Mouse (Mus musculus): ENCODE measurements around the gene Cd151. TPM values are rescaled to one million over a fixed set of nuclear protein-coding genes. Genes with fewer than 3 reads are reported as not detected.

Cd151 gene
- polyA plus RNA-seq, 1 experiment from 2014 or later = 17.0 TPM

- Histone ChIP-seq H3K9ac (no peak overlapping the region), H3K27ac (no peak overlapping the region), H3K4me1 (peaks cover 37% of the 10 kb centered on the region), H3K36me3 (peaks cover 36% of the 10 kb centered on the region), H3K27me3 (peaks cover 6% of the 10 kb centered on the region), H3K4me3 (no peak overlapping the region), H3K4me2 (replicated peaks) (no peak overlapping the region), H3K9me3 (no peaks in the 10 kb centered on the region)
- ATAC-seq (ENCODE audit: insufficient number of reproducible peaks, insufficient read depth, low FRiP score, low TSS enrichment) = no peak
- WGBS = 98% methylated on average over 10 of the region's 10 CpGs
Measured at GRCm38 (mm10) chr7:141470637-141470944, 3.4 kb downstream of the Cd151 start.

GRCm38 (mm10) chr7:141471236-141471635 is 4.0 kb downstream of the Cd151 start:
- Histone ChIP-seq H3K9ac (no peak overlapping the region), H3K4me3 (no peak overlapping the region), H3K4me1 (peaks cover 42% of the 10 kb centered on the region), H3K27me3 (no peaks in the 10 kb centered on the region; the same call in 1 of the 2 replicates), H3K27ac (no peak overlapping the region), H3K36me3 (peaks cover 36% of the 10 kb centered on the region), H3K9me3 (no peaks in the 10 kb centered on the region), H3K4me2 (replicated peaks) (no peak overlapping the region)
- WGBS = 92% methylated on average over 1 of the region's 1 CpGs
- ATAC-seq (ENCODE audit: insufficient number of reproducible peaks, insufficient read depth, low FRiP score, low TSS enrichment) = no peak

DNA sequence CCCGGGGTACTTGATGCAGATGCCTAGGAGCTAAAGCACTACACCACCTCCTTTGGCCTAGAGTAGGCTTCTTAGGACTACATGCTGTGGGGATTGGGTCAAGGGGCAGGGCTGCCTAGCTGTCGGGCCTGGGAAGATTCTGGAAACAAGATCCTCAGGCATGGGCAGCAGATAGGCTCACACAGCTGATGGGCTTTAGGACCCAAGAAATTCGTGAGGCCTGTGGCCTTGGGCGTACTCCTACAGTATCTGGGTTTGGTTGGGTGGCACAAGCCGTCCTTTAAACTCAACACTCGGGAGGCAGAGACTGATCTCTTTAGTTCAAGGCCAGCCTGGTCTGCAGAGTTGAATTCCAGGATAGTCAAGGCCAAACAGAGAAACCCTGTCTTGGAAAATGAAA is 5.0 kb downstream of the Cd151 start:
- Histone ChIP-seq H3K4me1 (peaks cover 51% of the 10 kb centered on the region), H3K4me3 (no peak overlapping the region), H3K9ac (no peak overlapping the region), H3K4me2 (replicated peaks) (no peak overlapping the region), H3K27ac (no peak overlapping the region), H3K9me3 (no peaks in the 10 kb centered on the region), H3K36me3 (peaks cover 36% of the 10 kb centered on the region), H3K27me3 (no peaks in the 10 kb centered on the region)
- no peak for ATAC-seq (ENCODE audit: insufficient number of reproducible peaks, insufficient read depth, low FRiP score, low TSS enrichment)
- WGBS = 83% methylated on average over 6 of the region's 6 CpGs

- H3K4me3 ChIP-seq = no peak overlapping the region
- peaks cover 36% of the 10 kb centered on the region for H3K36me3 ChIP-seq
- no peak overlapping the region for H3K4me2 ChIP-seq (replicated peaks)
- H3K27me3 ChIP-seq = no peaks in the 10 kb centered on the region
- no peaks in the 10 kb centered on the region for H3K9me3 ChIP-seq
- no peak overlapping the region for H3K27ac ChIP-seq
- peaks cover 57% of the 10 kb centered on the region for H3K4me1 ChIP-seq
- ATAC-seq (ENCODE audit: insufficient number of reproducible peaks, insufficient read depth, low FRiP score, low TSS enrichment) = no peak
- no peak overlapping the region for H3K9ac ChIP-seq
- WGBS = 85% methylated on average over 6 of the region's 6 CpGs
Measured at GRCm38 (mm10) chr7:141472763-141473162, 5.6 kb downstream of the Cd151 start.

DNA sequence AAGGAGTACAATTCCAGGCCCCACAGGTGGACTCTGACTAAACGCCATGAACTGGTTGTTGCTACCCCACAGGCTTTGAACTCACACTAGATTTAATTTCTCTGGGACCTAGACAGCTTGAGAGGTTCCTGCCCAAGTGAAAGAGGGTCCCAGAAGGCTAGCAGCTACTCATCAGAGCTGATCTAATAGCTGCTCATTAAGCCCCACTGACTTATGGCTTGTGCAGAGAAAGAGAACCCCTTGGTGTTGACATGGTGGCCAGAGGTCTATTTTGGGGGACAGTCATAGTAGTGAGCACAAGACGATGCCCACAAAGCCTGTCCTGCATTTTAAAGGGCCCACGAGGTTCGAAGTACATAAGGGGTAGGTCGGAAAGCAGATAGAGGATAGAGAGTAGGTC is 7.0 kb downstream of the Cd151 start:
- Histone ChIP-seq H3K4me3 (peak overlapping the region; percentile 80), H3K4me2 (replicated peaks) (peak overlapping the region; percentile 81), H3K9me3 (no peaks in the 10 kb centered on the region), H3K27ac (no peak overlapping the region), H3K27me3 (no peaks in the 10 kb centered on the region), H3K9ac (peak overlapping the region; percentile 73), H3K4me1 (peaks cover 53% of the 10 kb centered on the region), H3K36me3 (peaks cover 36% of the 10 kb centered on the region)
- ATAC-seq (ENCODE audit: insufficient number of reproducible peaks, insufficient read depth, low FRiP score, low TSS enrichment) = no peak
- WGBS = 10% methylated on average over 5 of the region's 5 CpGs

GRCm38 (mm10) chr7:141475011-141475804 is 8.0 kb downstream of the Cd151 start, which contains the start of the genes Polr2l and Tspan4:
Gene Polr2l, minus strand, starts transcription at chr7:141475132.
Gene Tspan4, plus strand, starts transcription at chr7:141475240.
- Histone ChIP-seq H3K4me1 (peaks cover 43% of the 10 kb centered on the region), H3K27ac (peak within 1 kb of the TSS; percentile 85)
- under 1% methylated on average over 87 of the region's 87 CpGs for WGBS

GRCm38 (mm10) chr7:141475805-141476158 is 8.6 kb downstream of the Cd151 start:
- Histone ChIP-seq H3K9me3 (no peaks in the 10 kb centered on the region), H3K4me3 (peak overlapping the region; percentile 80), H3K27me3 (no peaks in the 10 kb centered on the region), H3K36me3 (peaks cover 20% of the 10 kb centered on the region), H3K9ac (peak overlapping the region; percentile 73), H3K27ac (peak overlapping the region; percentile 85), H3K4me1 (peaks cover 45% of the 10 kb centered on the region), H3K4me2 (replicated peaks) (peak overlapping the region; percentile 81)
- ATAC-seq (ENCODE audit: insufficient number of reproducible peaks, insufficient read depth, low FRiP score, low TSS enrichment) = peak; percentile 3; the same call in 1 of the 2 replicates
- WGBS = under 1% methylated on average over 12 of the region's 12 CpGs

More at GRCm38 (mm10) chr7:141475011-141475804, 8.0 kb downstream of the Cd151 start, which contains the start of the genes Polr2l and Tspan4:
- Histone ChIP-seq H3K4me3 (peak within 1 kb of the TSS; percentile 80), H3K9me3 (no peaks in the 10 kb centered on the region), H3K27me3 (no peaks in the 10 kb centered on the region), H3K4me2 (replicated peaks) (peak within 1 kb of the TSS; percentile 81), H3K36me3 (peaks cover 26% of the 10 kb centered on the region), H3K9ac (peak within 1 kb of the TSS; percentile 73)
- peak; percentile 50; the same call in 1 of the 2 replicates for ATAC-seq (ENCODE audit: insufficient number of reproducible peaks, insufficient read depth, low FRiP score, low TSS enrichment)

GRCm38 (mm10) chr7:141476226-141476980 is 9.2 kb downstream of the Cd151 start:
- WGBS = 2% methylated on average over 17 of the region's 17 CpGs
- ATAC-seq (ENCODE audit: insufficient number of reproducible peaks, insufficient read depth, low FRiP score, low TSS enrichment) = peak; percentile 36
- H3K9ac ChIP-seq = peak overlapping the region; percentile 73

GRCm38 (mm10) chr7:141476981-141477370 is 9.8 kb downstream of the Cd151 start:
- peak overlapping the region; percentile 81 for H3K4me2 ChIP-seq (replicated peaks)
- peaks cover 10% of the 10 kb centered on the region for H3K36me3 ChIP-seq
- ATAC-seq (ENCODE audit: insufficient number of reproducible peaks, insufficient read depth, low FRiP score, low TSS enrichment) = no peak
- no peaks in the 10 kb centered on the region for H3K9me3 ChIP-seq
- H3K4me1 ChIP-seq = peaks cover 57% of the 10 kb centered on the region
- WGBS = 14% methylated on average over 7 of the region's 7 CpGs
- H3K27ac ChIP-seq = peak overlapping the region; percentile 85
- H3K9ac ChIP-seq = peak overlapping the region; percentile 73
- H3K27me3 ChIP-seq = peaks cover 7% of the 10 kb centered on the region
- H3K4me3 ChIP-seq = peak overlapping the region; percentile 80

More at GRCm38 (mm10) chr7:141476226-141476980, 9.2 kb downstream of the Cd151 start:
- Histone ChIP-seq H3K27ac (peak overlapping the region; percentile 85), H3K27me3 (peaks cover 5% of the 10 kb centered on the region; the same call in 1 of the 2 replicates), H3K4me1 (peaks cover 51% of the 10 kb centered on the region), H3K4me2 (replicated peaks) (peak overlapping the region; percentile 81), H3K9me3 (no peaks in the 10 kb centered on the region), H3K4me3 (peak overlapping the region; percentile 80), H3K36me3 (peaks cover 14% of the 10 kb centered on the region)

GRCm38 (mm10) chr7:141477578-141478269 is 10.5 kb downstream of the Cd151 start:
- 58% methylated on average over 4 of the region's 4 CpGs for WGBS
- Histone ChIP-seq H3K36me3 (peaks cover 2% of the 10 kb centered on the region), H3K4me1 (peaks cover 64% of the 10 kb centered on the region), H3K27me3 (peaks cover 15% of the 10 kb centered on the region), H3K4me2 (replicated peaks) (peak overlapping the region; percentile 19), H3K9ac (no peak overlapping the region), H3K9me3 (no peaks in the 10 kb centered on the region), H3K27ac (peak overlapping the region; percentile 85), H3K4me3 (no peak overlapping the region)
- ATAC-seq (ENCODE audit: insufficient number of reproducible peaks, insufficient read depth, low FRiP score, low TSS enrichment) = no peak

DNA sequence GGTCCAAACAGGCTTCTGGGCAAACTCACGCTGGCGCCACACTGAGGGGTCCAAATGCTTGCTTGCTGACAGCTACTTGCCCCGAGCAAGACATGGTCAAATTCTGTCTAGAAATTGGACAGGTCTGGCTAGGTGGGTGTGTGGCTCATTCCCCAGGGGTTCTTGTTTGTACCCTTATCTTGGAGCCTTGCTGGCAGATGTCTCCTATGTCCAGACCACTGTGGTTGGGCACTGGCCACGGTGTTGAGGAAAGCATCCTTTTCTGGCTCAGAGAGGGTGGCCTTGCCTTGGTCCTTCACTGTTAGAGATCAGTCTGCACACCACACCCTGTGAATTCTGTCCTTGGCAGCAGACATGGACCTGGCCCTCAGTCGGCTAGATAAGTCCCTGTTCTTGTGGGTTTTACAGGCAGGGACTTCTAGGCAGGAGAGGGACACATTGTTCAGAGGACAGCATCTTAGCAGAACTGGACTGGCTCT is 11.1 kb downstream of the Cd151 start:
- H3K9me3 ChIP-seq = no peaks in the 10 kb centered on the region
- no peaks in the 10 kb centered on the region for H3K36me3 ChIP-seq
- H3K9ac ChIP-seq = no peak overlapping the region
- WGBS = 75% methylated on average over 5 of the region's 5 CpGs
- no peak for ATAC-seq (ENCODE audit: insufficient number of reproducible peaks, insufficient read depth, low FRiP score, low TSS enrichment)
- H3K27me3 ChIP-seq = peaks cover 21% of the 10 kb centered on the region
- 0 out of 2 replicates have a peak overlapping the region, but pooled peaks have one; percentile 85 for H3K27ac ChIP-seq
- no peak overlapping the region for H3K4me3 ChIP-seq
- H3K4me2 ChIP-seq (replicated peaks) = peak overlapping the region; percentile 19
- peaks cover 69% of the 10 kb centered on the region for H3K4me1 ChIP-seq

Data from embryonic facial prominence, embryonic 12.5 days (tissue).